Mouse (Mus musculus) forelimb bud, embryonic 11.5 days (tissue): ENCODE measurements around the gene Hip1.
A peak's percentile ranks its signal among the peaks of the same experiment; 100 is the strongest.

Source experiments
- DNase-seq: peaks from one replicate; pipeline ENCODE4 v3.0.0-alpha.2; 2012; ENCODE audit warnings: low read depth, low spot score

Hip1 gene

GRCm38 (mm10) chr5:135445755-135446154 is 99.2 kb downstream of the Hip1 start:
- no peak for DNase-seq

DNA sequence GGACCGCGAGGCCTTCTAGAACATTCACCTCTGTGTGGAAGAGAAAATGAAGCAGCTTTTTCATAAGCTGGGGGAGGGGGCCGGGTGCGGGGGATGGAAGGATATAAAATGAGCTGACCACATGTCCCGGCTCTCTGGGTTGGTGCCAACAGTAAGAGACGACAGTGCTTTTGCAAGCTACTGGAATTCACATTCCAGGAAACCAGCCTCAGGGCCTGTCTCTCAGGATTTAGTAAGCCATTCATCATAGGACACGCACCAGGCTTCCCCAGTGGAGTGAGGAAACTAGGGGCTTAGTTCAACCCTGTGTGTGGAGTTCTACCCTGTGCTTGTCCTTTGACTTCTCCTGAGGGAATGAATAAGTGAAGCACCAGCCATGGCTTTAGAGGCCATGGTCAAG is 102.5 kb downstream of the Hip1 start:
- peak; percentile 35 for DNase-seq

- DNase-seq: no peak
These were observed 109.9 kb downstream of the Hip1 start for GRCm38 (mm10) chr5:135435039-135435438.

- DNase-seq: no peak
These were observed 111.1 kb downstream of the Hip1 start for GRCm38 (mm10) chr5:135433861-135434260.

- DNase-seq: no peak
These were observed 113.8 kb downstream of the Hip1 start for GRCm38 (mm10) chr5:135431111-135431510.

GRCm38 (mm10) chr5:135428786-135429185 is 116.1 kb downstream of the Hip1 start:
- DNase-seq: no peak

DNA sequence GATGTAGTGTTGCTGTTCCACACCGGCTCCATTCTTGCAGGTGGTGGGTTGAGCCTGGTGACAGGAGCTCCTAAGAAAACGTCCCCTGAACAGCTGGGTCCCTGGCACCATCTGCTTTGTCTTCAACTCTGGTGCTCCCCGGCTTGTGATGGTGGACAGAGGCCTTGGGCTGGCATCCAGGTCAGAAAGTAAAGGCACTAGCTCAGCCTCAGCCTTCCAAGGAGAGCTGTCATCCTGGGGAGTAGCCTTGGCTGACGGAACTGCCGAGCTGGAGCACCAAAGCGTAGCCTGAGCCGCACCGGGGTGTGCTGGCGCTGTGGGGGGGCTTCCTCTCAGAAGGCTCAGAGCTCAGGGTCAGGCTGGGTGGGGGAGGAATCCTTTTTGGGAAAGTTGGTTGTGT is 134.7 kb downstream of the Hip1 start:
- no peak for DNase-seq

DNA sequence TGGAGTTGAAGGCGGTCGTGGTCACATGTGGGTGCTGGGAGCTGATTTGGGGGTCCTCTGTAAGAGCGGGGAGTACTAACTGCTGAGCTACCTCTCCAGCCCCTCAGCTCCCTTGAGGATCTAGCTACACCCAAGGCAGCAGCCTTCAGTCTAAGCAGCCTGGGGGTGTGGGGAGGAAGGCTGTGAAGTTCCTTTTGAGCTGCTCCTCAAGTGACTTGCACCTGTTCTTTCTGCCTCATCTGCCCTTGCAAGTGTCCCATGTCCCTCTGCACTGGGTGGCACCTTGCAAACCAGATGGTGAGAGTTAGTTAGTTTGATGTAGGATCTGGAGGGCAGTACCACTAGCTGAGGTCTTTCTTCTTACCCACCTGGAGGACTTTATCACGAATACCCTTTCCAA is 136.8 kb downstream of the Hip1 start:
- no peak for DNase-seq

- DNase-seq: no peak
These were observed 139.5 kb downstream of the Hip1 start for GRCm38 (mm10) chr5:135405437-135405836.

- DNase-seq: peak; percentile 52
These were observed 140.3 kb downstream of the Hip1 start for GRCm38 (mm10) chr5:135404623-135405022.

- DNase-seq: peak; percentile 82
These were observed 144.7 kb downstream of the Hip1 start for GRCm38 (mm10) chr5:135400244-135400643.

- no peak for DNase-seq
These were observed 145.5 kb downstream of the Hip1 start for GRCm38 (mm10) chr5:135399382-135399781.

GRCm38 (mm10) chr5:135395826-135396225 is 149.1 kb downstream of the Hip1 start:
- DNase-seq: peak; percentile 44

GRCm38 (mm10) chr5:135394004-135394823 is 150.7 kb downstream of the Hip1 start, which contains the start of gene Pom121:
TSS of gene Pom121 (minus strand) at chr5:135394546.
- DNase-seq: peak; percentile 93

DNA sequence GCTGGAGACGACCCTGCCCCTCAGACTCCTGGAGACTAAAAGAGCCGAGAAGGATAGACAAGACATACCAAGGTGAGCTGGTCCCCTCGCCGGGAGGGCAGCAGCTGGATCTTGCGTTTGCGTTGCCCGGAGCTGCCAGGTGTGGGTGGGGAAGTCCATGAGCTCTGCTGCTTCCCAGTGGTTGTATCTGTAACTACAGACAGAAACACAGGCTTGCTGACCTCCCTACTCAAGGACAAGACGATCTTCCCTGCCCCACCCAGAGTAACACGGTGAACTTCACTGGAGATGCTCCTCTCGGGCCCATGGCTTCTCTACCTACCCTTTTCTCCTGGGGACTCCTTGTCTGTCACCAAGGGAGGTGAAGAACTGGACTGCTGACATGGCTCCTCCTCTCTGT is 161.1 kb downstream of the Hip1 start:
- no peak for DNase-seq

DNA sequence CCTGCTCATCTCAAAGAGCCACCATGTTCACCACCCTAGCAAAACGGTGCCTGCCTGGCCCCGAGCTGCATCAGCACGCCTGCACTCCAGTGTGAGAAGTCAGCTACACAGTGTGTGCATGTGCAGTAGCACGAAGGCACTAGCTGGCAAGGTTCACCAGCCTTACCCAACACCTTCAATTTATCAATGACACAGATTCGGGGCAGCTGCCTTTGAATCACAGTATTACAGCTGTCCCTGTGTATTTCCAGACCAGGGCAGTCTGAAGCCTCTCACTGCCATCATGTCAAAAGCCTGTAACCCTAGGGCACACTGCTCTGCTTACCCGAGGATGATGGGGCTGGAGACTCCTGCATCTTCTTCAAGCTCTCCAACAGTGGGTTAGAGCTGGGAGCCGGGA is 162.2 kb downstream of the Hip1 start:
- DNase-seq: no peak

DNA sequence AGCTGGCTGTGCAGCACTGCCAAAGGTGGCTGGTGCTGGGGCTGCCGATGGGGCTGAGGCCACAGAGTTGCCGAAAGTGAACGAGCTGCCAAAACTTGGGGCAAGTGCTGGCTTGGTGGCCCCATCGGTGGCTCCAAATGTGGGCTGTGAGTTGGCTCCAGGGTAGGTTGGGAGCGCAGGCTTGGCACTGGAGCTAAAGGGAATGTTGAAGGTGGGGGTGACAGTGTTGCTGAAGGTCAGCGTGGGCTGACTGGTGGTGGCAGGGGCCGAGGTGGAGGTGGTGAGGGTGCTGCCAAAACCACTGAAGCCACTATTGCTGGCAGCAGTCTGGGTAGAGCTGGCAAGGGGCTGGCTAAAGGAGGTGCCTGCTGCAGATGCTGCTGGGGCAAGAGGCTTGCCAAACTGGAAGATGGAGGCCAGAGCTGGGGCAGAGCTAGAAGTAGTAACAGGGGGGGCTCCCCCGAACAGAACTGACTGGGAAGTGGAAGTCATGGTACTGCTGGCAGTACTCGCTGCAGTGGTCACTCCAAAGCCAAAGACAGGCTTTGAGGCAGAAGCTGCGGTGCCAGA is 163.5 kb downstream of the Hip1 start:
- no peak for DNase-seq

DNA sequence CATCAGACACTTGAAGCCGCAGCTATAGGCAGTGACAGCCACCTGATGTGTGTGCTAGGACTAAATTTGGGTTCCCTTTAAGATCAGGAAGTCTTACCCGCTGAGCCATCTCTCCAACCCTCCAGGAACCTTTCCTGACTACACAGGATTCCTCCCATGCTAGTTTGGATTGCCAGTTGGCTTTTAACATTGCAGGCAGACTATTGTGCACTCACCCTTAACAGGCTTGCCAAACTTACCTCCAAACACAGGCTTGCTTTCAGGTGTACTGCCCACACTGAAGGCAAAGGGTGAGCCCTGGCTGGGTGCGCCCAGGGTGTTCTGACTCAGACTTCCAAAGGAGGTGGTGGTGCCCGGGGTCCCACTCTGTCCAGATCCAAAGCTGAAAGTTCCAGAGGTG is 164.2 kb downstream of the Hip1 start:
- no peak for DNase-seq

- no peak for DNase-seq
These were observed 168.6 kb downstream of the Hip1 start for GRCm38 (mm10) chr5:135376341-135376740.

- DNase-seq: no peak
These were observed 169.8 kb downstream of the Hip1 start for GRCm38 (mm10) chr5:135375167-135375566.

- no peak for DNase-seq
These were observed 171.3 kb downstream of the Hip1 start for GRCm38 (mm10) chr5:135373601-135374000.

- DNase-seq: no peak
These were observed 173.7 kb downstream of the Hip1 start for GRCm38 (mm10) chr5:135371195-135371594.
